Mouse (Mus musculus) intestine, postnatal 0 days (tissue): ENCODE data around the gene Pde4b. TPM values are rescaled to one million over a fixed set of nuclear protein-coding genes. Genes with fewer than 3 reads are reported as not detected.

ENCODE experiments used
- ATAC-seq: fragments of 200-750 bp; cut with Nextera tagmentation; 2 replicates; pipeline ENCODE4 v1.8.0; 2017; ENCODE audit warnings: mild to moderate bottlenecking, moderate TSS enrichment, moderate library complexity
- H3K27ac ChIP-seq: fragments of 300-500 bp; sonication (generic); 2 replicates; pipeline ENCODE4 v1.5.1; 2014; ENCODE audit warnings: mild to moderate bottlenecking, low read depth, low read length, moderate library complexity
- H3K27me3 ChIP-seq: fragments of 300-500 bp; sonication (generic); replicated peaks from 2 replicates; pipeline ENCODE4 v1.6.1; 2014; ENCODE audit warnings: low read length, mixed read lengths; ENCODE audit not compliant: control insufficient read depth, insufficient read depth
- H3K36me3 ChIP-seq: fragments of 300-500 bp; sonication (generic); 2 replicates; pipeline ENCODE4 v1.6.1; 2014; ENCODE audit warnings: mild to moderate bottlenecking, moderate library complexity; ENCODE audit not compliant: control insufficient read depth, insufficient read depth
- H3K4me1 ChIP-seq: fragments of 300-500 bp; sonication (generic); replicated peaks from 2 replicates; pipeline ENCODE4 v1.6.1; 2014; ENCODE audit warnings: antibody characterized with exemption, low read length, mixed read lengths; ENCODE audit not compliant: control insufficient read depth, insufficient read depth
- H3K4me2 ChIP-seq: fragments of 300-500 bp; sonication (generic); replicated peaks from 2 replicates; pipeline ENCODE4 v1.6.1; 2014; ENCODE audit warnings: low read depth, mild to moderate bottlenecking, moderate library complexity
- H3K4me3 ChIP-seq: fragments of 300-500 bp; sonication (generic); 2 replicates; pipeline ENCODE4 v1.5.1; 2014; ENCODE audit warnings: low read depth, low read length
- H3K9ac ChIP-seq: fragments of 300-500 bp; sonication (generic); 2 replicates; pipeline ENCODE4 v1.6.1; 2014; ENCODE audit warnings: mild to moderate bottlenecking, low read depth, low read length
- H3K9me3 ChIP-seq: fragments of 300-500 bp; sonication (generic); 2 replicates; pipeline ENCODE4 v1.6.1; 2016; ENCODE audit warnings: mixed run types; ENCODE audit not compliant: control insufficient read depth
- CTCF ChIP-seq: sonication (generic); IDR thresholded peaks from 2 replicates; pipeline ENCODE4 v1.5.1; 2016; ENCODE audit warnings: low read depth, mild to moderate bottlenecking, control low read depth, antibody characterized with exemption, moderate library complexity
- WGBS: fragments of 180-500 bp; shearing (Covaris S2); extraction: QIAGEN DNeasy Blood & Tissue Kit; methylation state at CpG from one replicate; pipeline ENCODE4 v1.1.7; 2014; 5-methylcytosine and 5-hydroxymethylcytosine counted together
- polyA plus RNA-seq: library from polyadenylated mRNA; unstranded; fragments of >200 nt; fragmentation: Nextera tagmentation; extraction: Ambion mirVana; gene quantifications from 2 replicates; pipeline ENCODE4 v1.2.1, GENCODE M21; 2015

The Pde4b gene
- polyA plus RNA-seq, 1 experiment from 2014 or later: 6.9 TPM

GRCm38 (mm10) chr4:102607744-102608416 is 520.5 kb downstream of the Pde4b start:
- Histone ChIP-seq H3K9me3 (no peaks in the 10 kb centered on the region), H3K4me1 (no peaks in the 10 kb centered on the region), H3K27ac (no peak overlapping the region), H3K27me3 (no peaks in the 10 kb centered on the region), H3K36me3 (no peaks in the 10 kb centered on the region; the same call in 1 of the 2 replicates), H3K9ac (no peak overlapping the region), H3K4me2 (no peak overlapping the region), H3K4me3 (no peak overlapping the region)
- 85% methylated on average over 7 of the region's 7 CpGs for WGBS
- no peak for TF ChIP-seq CTCF
- no peak for ATAC-seq

GRCm38 (mm10) chr4:102612596-102612995 is 525.3 kb downstream of the Pde4b start:
- no peak overlapping the region for H3K27ac ChIP-seq
- no peak for ATAC-seq
- no peaks in the 10 kb centered on the region for H3K9me3 ChIP-seq
- H3K36me3 ChIP-seq: no peaks in the 10 kb centered on the region
- H3K27me3 ChIP-seq: no peaks in the 10 kb centered on the region
- H3K9ac ChIP-seq: no peak overlapping the region
- no peaks in the 10 kb centered on the region for H3K4me1 ChIP-seq
- no peak overlapping the region for H3K4me2 ChIP-seq
- WGBS: 92% methylated on average over 4 of the region's 4 CpGs
- no peak for TF ChIP-seq CTCF
- H3K4me3 ChIP-seq: no peak overlapping the region

DNA sequence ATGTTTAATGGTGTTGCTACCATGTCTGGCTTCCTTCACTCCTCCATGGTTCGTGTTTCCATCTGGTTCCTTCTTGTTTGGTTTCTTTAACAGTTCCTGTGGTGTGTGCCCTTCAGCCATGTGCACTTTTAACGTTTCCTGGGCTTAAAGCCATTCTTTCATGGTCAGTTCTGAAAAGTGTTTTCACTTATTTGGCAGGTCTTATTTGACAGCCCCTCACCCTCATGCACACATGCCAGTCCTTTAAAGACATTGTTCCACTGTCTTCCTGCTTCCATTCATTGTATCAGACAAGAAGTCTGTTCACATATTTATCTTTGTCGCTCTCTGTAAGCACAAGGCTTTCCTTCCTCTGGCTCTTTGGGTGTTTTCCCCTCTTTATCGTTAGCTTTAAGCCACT is 530.4 kb downstream of the Pde4b start:
- Histone ChIP-seq H3K27me3 (no peaks in the 10 kb centered on the region), H3K4me3 (no peak overlapping the region), H3K9me3 (no peaks in the 10 kb centered on the region), H3K4me1 (no peaks in the 10 kb centered on the region), H3K27ac (no peak overlapping the region), H3K9ac (no peak overlapping the region), H3K36me3 (no peaks in the 10 kb centered on the region), H3K4me2 (no peak overlapping the region)
- no peak for TF ChIP-seq CTCF
- no peak for ATAC-seq
- WGBS: 57% methylated on average over 4 of the region's 4 CpGs

- H3K4me1 ChIP-seq: no peaks in the 10 kb centered on the region
- no peaks in the 10 kb centered on the region for H3K36me3 ChIP-seq
- no peak overlapping the region for H3K9ac ChIP-seq
- H3K9me3 ChIP-seq: no peaks in the 10 kb centered on the region
- WGBS: 91% methylated on average over 3 of the region's 3 CpGs
- TF ChIP-seq CTCF: no peak
- H3K4me2 ChIP-seq: no peak overlapping the region
- ATAC-seq: no peak
- no peaks in the 10 kb centered on the region for H3K27me3 ChIP-seq
- no peak overlapping the region for H3K4me3 ChIP-seq
- no peak overlapping the region for H3K27ac ChIP-seq
Measured at GRCm38 (mm10) chr4:102618609-102619008, 531.3 kb downstream of the Pde4b start.

- ATAC-seq: no peak
- H3K36me3 ChIP-seq: no peaks in the 10 kb centered on the region
- no peak overlapping the region for H3K4me2 ChIP-seq
- WGBS: 67% methylated on average over 5 of the region's 5 CpGs
- H3K4me1 ChIP-seq: no peaks in the 10 kb centered on the region
- no peak overlapping the region for H3K9ac ChIP-seq
- no peak for TF ChIP-seq CTCF
- no peaks in the 10 kb centered on the region for H3K27me3 ChIP-seq
- no peaks in the 10 kb centered on the region for H3K9me3 ChIP-seq
- no peak overlapping the region for H3K27ac ChIP-seq
- no peak overlapping the region for H3K4me3 ChIP-seq
Measured at GRCm38 (mm10) chr4:102620179-102620910, 533.0 kb downstream of the Pde4b start.

DNA sequence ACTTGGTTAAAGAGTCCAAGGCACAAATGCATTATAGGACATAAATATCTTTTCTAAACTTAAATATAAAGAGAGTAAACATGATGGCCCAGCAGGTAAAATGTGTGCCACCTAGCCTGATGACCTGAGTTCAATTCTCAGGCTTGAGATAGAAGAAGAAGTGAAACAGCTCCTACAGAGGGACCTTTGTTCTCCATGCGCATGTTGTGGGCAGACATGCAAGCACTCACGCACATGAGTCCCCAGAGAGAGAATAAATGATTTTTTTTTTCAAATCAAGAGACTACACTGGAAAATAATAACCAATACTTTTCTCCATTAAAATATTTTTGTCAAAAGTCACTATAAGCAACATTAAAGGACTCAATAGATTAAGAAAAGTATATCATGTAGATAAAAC is 533.8 kb downstream of the Pde4b start:
- Histone ChIP-seq H3K4me1 (no peaks in the 10 kb centered on the region), H3K36me3 (no peaks in the 10 kb centered on the region), H3K27ac (no peak overlapping the region), H3K9me3 (no peaks in the 10 kb centered on the region), H3K27me3 (no peaks in the 10 kb centered on the region), H3K4me2 (no peak overlapping the region), H3K4me3 (no peak overlapping the region), H3K9ac (no peak overlapping the region)
- no peak for TF ChIP-seq CTCF
- WGBS: 90% methylated on average over 2 of the region's 2 CpGs
- no peak for ATAC-seq
